Mouse (Mus musculus) limb, embryonic 11.5 days (tissue): Measurements from ENCODE around the gene Dppa3. TPM values are rescaled to one million over a fixed set of nuclear protein-coding genes. Genes with fewer than 3 reads are reported as not detected.

ENCODE experiments used
- ATAC-seq: fragments of 200-750 bp; cut with Nextera tagmentation; 2 replicates; pipeline ENCODE4 v1.8.0; 2017; ENCODE audit warnings: low read depth; ENCODE audit not compliant: insufficient number of reproducible peaks, low FRiP score, low TSS enrichment
- DNase-seq: peaks from one replicate; pipeline ENCODE4 v3.0.0-alpha.2; 2015; ENCODE audit warnings: low spot score
- H3K27ac ChIP-seq: fragments of 300-500 bp; sonication (generic); replicated peaks from 2 replicates; pipeline ENCODE4 v1.5.1; 2014; ENCODE audit warnings: low read depth, mild to moderate bottlenecking, low read length
- H3K27me3 ChIP-seq: fragments of 300-500 bp; sonication (generic); 2 replicates; pipeline ENCODE4 v1.6.1; 2014; ENCODE audit warnings: mild to moderate bottlenecking, low read length, mixed read lengths; ENCODE audit not compliant: control insufficient read depth, insufficient read depth
- H3K36me3 ChIP-seq: fragments of 300-500 bp; sonication (generic); 2 replicates; pipeline ENCODE4 v1.6.1; 2014; ENCODE audit warnings: mild to moderate bottlenecking, low read length, moderate library complexity, mixed read lengths; ENCODE audit not compliant: control insufficient read depth, insufficient read depth
- H3K4me1 ChIP-seq: fragments of 300-500 bp; sonication (generic); 2 replicates; pipeline ENCODE4 v1.6.1; 2014; ENCODE audit warnings: low read length, mixed read lengths; ENCODE audit not compliant: control insufficient read depth, insufficient read depth
- H3K4me2 ChIP-seq: fragments of 300-500 bp; sonication (generic); 2 replicates; pipeline ENCODE4 v1.6.1; 2014; ENCODE audit warnings: low read depth, mild to moderate bottlenecking, moderate library complexity; ENCODE audit not compliant: severe bottlenecking
- H3K4me3 ChIP-seq: fragments of 300-500 bp; sonication (generic); 2 replicates; pipeline ENCODE4 v1.5.1; 2014; ENCODE audit warnings: low read depth, low read length
- H3K9ac ChIP-seq: fragments of 300-500 bp; sonication (generic); 2 replicates; pipeline ENCODE4 v1.6.1; 2014; ENCODE audit warnings: mild to moderate bottlenecking, low read length
- H3K9me3 ChIP-seq: fragments of 300-500 bp; sonication (generic); 2 replicates; pipeline ENCODE4 v1.6.1; 2016; ENCODE audit warnings: low read length; ENCODE audit not compliant: control insufficient read depth
- WGBS: fragments of 180-500 bp; shearing (Covaris S2); extraction: QIAGEN DNeasy Blood & Tissue Kit; methylation state at CpG from one replicate; pipeline ENCODE4 v1.1.7; 2014; 5-methylcytosine and 5-hydroxymethylcytosine counted together
- polyA plus RNA-seq: library from polyadenylated mRNA; unstranded; fragments of >200 nt; fragmentation: Nextera tagmentation; extraction: Ambion mirVana; gene quantifications from 2 replicates; pipeline ENCODE4 v1.2.1, GENCODE M21; 2014

Dppa3 gene
- polyA plus RNA-seq, 1 experiment from 2014 or later: not detected

DNA sequence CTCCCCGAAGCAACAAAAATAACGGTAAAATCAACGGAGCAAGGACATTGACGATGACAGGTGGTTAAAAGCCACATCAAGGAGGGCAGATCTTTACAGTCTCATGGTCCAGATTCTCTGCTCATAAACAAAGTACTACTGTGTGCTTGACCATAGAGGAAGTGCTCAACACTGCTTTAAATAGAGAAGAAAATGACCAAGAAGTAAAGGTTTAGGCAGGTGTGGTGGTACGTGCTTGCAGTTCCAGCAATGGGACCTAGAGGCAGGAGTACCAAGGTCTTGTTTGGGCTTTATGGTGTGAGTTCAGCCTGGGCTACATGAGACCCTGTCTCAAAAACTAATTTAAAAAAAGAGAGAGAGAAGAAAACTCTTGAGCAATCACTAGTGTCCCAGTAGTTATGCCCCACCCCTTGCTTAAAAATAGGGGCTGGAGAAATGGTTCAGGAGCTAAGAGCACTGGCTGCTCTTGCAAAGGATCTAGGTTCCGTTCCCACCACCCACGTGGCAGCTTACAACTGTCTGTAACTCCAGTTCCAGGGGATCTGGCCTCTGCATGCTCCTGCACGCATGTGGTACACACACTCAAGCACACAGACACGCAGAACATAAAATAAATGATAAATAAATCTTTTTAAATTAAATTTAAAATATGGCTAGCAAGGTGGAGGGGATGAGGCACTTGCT is 27.0 kb upstream of the Dppa3 start:
- Histone ChIP-seq H3K27me3 (no peaks in the 10 kb centered on the region), H3K36me3 (no peaks in the 10 kb centered on the region), H3K4me2 (no peak overlapping the region), H3K9me3 (no peaks in the 10 kb centered on the region), H3K4me1 (no peaks in the 10 kb centered on the region), H3K4me3 (no peak overlapping the region), H3K9ac (no peak overlapping the region), H3K27ac (no peak overlapping the region)
- WGBS: 91% methylated on average over 9 of the region's 9 CpGs
- ATAC-seq (no peak), DNase-seq (no peak)

DNA sequence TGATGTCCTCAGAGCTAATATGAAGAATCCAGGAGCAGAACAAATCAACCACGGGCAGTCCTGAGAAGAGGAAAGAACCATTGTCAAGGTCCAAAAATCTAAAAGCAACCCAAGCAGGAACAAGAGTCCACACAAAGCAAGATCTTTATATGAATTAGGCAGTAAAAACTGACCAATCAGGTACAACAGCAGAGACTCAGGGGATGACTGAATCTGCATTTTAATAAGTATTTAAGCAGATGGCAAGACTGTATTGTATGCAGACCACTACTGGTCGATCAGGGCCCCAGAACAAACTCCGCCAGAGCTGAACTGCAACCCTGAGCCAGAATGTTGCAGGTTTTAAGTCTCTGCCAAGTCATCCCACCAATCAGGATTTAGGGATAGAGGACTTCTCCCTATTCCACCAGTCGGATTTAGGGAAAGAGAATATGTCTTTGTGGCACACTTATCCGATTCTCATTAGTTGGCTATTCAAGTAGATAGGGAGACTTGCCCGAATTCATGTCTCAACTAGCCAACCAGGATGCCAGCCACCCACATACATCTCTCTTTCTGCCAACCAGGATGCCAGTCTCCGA is 26.1 kb upstream of the Dppa3 start:
- H3K27ac ChIP-seq: no peak overlapping the region
- no peak overlapping the region for H3K9ac ChIP-seq
- no peaks in the 10 kb centered on the region for H3K4me1 ChIP-seq
- no peak overlapping the region for H3K4me3 ChIP-seq
- H3K9me3 ChIP-seq: no peaks in the 10 kb centered on the region
- 87% methylated on average over 7 of the region's 7 CpGs for WGBS
- no peak overlapping the region for H3K4me2 ChIP-seq
- ATAC-seq: no peak
- no peaks in the 10 kb centered on the region for H3K27me3 ChIP-seq
- no peak for DNase-seq
- H3K36me3 ChIP-seq: no peaks in the 10 kb centered on the region

DNA sequence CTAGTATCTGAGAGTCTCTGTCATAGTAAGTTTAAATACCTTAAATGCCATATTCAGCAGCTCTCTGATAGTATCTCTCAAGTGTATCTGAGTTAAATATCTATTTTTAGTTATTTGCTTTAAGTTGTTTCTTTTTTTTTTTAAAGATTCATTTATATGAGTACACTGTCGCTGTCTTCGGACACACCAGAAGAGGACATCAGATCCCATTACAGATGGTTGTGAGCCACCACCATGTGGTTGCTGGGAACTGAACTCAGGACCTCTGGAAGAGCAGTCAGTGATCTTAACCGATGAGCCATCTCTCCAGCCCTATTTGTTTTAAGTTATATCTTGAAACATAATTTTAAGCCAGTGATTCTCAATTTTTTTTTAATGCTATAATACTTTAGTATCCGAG is 25.2 kb upstream of the Dppa3 start:
- Histone ChIP-seq H3K27me3 (no peaks in the 10 kb centered on the region), H3K4me2 (no peak overlapping the region), H3K4me1 (no peaks in the 10 kb centered on the region), H3K9ac (no peak overlapping the region), H3K4me3 (no peak overlapping the region), H3K36me3 (no peaks in the 10 kb centered on the region), H3K27ac (no peak overlapping the region), H3K9me3 (no peaks in the 10 kb centered on the region)
- 87% methylated on average over 4 of the region's 4 CpGs for WGBS
- DNase-seq (no peak), ATAC-seq (no peak)

DNA sequence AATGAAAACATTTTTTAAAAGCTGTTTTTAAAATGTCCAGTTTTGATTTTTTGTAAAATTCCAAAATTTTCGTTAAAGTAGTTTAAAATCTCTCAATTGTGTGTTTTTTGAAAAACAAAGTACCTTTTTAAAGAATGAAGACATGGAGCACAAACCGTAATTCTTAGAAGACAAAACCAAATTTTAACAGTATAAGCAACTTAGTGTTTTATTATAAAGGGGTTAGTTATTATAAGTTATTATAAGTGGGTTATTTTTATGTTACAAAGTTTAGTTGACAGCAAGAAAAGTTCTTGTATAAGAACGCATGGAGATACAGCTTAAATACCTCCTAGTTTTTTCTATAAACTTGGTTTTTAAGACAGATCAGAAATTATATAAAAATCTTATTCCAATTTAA is 24.6 kb upstream of the Dppa3 start:
- H3K27me3 ChIP-seq: no peaks in the 10 kb centered on the region
- H3K36me3 ChIP-seq: no peaks in the 10 kb centered on the region
- H3K27ac ChIP-seq: no peak overlapping the region
- H3K9me3 ChIP-seq: no peaks in the 10 kb centered on the region
- H3K9ac ChIP-seq: no peak overlapping the region
- peak overlapping the region; percentile 50; the same call in 1 of the 2 replicates for H3K4me2 ChIP-seq
- ATAC-seq (no peak), DNase-seq (no peak)
- no peak overlapping the region; the same call in 1 of the 2 replicates for H3K4me3 ChIP-seq
- no peaks in the 10 kb centered on the region for H3K4me1 ChIP-seq
- 89% methylated on average over 3 of the region's 3 CpGs for WGBS

DNA sequence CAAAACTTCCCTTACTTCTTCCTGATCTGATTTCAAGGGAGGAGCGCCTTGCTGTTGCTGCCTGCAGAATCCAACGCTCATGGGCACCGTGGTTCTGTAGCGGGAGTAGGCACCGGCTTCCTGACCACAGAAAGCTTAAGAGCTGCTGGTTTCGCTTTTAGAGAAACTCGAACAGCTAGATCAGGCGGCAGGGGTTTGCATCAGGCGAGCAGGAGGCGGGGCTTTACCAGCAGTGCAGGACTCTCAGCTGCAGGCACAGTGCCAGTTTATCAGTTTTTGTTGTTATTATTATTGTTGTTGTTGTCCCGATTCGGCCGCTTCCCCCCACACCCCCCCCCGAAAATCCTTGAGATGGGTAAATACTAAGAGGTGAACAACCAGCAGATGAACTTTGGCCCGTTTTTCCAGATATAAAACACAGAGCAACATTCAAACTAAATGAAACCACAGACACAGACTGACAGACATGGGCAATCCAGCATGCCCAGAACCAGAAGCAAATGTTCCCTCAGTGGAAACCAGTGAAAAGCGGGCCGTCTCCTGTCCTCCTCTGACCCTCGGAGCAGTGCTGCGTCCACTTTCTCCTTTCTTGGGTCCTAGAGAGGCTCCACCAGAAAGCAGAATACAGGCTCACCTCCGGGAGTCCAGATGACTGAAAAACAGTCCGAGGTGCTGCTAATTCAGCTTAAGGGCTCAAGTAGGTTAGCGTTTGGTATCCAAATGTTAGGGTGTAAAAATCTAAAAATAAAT is 23.8 kb upstream of the Dppa3 start, which contains the start of gene Apobec1:
TSS of gene Apobec1 (minus strand) at position 203 of the 750 bp plus-strand sequence.
- peak; percentile 74 for DNase-seq
- Histone ChIP-seq H3K36me3 (no peaks in the 10 kb centered on the region), H3K9ac (peak within 1 kb of the TSS; percentile 48), H3K4me1 (no peaks in the 10 kb centered on the region), H3K27me3 (no peaks in the 10 kb centered on the region), H3K27ac (no peak within 1 kb of the TSS), H3K4me2 (peak within 1 kb of the TSS; percentile 50), H3K4me3 (peak within 1 kb of the TSS; percentile 29), H3K9me3 (no peaks in the 10 kb centered on the region)
- ATAC-seq: peak; percentile 61; the same call in 1 of the 2 replicates
- WGBS: 10% methylated on average over 22 of the region's 22 CpGs

DNA sequence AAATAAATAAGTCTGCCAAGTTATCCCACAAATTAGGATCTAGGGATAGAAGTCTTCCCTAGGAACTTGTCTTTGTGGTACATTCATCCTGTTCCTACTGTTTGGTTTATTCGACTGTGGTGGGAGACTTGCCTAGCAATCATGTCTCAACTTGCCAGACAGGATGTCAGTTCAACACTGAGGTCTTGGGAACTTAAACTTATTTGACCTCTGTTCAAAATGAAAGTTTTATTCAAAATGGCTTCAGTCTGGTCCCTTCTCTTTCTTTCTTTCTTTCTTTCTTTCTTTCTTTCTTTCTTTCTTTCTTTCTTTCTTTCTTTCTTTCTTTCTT is 23.3 kb upstream of the Dppa3 start:
- no peak for DNase-seq
- H3K4me2 ChIP-seq: peak overlapping the region; percentile 50; the same call in 1 of the 2 replicates

DNA sequence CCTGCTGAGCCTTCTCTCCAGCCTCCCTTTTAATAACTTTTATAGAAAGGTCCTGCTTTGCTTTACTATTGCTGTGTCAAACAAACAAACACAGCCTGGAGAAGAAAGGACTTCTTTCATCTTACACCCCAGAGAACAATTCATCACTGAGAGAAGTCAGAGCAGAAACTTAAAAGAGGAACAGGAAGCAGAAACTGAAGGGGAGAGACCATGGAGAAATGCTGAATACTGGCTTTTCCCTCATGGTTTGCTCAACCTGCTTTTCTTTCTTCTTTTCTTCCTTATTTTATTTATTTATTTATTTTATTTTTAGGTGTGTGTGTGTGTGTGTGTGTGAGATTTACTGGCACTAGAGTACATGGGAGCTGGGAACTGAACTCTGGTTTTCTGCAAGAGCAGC is 21.9 kb upstream of the Dppa3 start:
- Histone ChIP-seq H3K9ac (no peak overlapping the region), H3K27ac (no peak overlapping the region), H3K36me3 (no peaks in the 10 kb centered on the region), H3K4me1 (no peaks in the 10 kb centered on the region), H3K4me3 (no peak overlapping the region), H3K27me3 (no peaks in the 10 kb centered on the region), H3K9me3 (no peaks in the 10 kb centered on the region), H3K4me2 (no peak overlapping the region)
- DNase-seq (no peak), ATAC-seq (no peak)

More for the DNA sequence above, 23.3 kb upstream of the Dppa3 start:
- H3K9ac ChIP-seq: no peak overlapping the region
- 62% methylated on average over 1 of the region's 1 CpGs for WGBS
- H3K4me1 ChIP-seq: no peaks in the 10 kb centered on the region
- no peak overlapping the region; the same call in 1 of the 2 replicates for H3K4me3 ChIP-seq
- H3K27me3 ChIP-seq: no peaks in the 10 kb centered on the region
- H3K36me3 ChIP-seq: no peaks in the 10 kb centered on the region
- no peaks in the 10 kb centered on the region for H3K9me3 ChIP-seq
- ATAC-seq: no peak
- no peak overlapping the region for H3K27ac ChIP-seq

DNA sequence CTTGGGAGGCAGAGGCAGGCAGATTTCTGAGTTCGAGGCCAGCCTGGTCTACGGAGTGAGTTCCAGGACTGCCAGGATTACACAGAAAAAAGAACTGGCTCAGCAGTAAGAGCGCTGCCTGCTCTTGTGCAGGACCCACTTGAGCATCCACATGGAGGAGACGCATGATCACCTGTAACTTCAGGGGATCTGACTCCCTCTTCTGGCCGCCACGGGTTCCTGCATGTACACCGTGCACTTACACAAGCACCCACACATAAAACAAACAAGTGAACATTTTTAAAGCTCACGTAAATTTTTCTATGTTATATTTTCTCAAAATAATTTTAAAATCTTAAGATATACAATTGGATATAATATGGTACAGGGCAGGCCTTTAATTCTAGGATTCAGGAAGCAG is 20.7 kb upstream of the Dppa3 start:
- ATAC-seq (no peak), DNase-seq (no peak)
- Histone ChIP-seq H3K4me2 (no peak overlapping the region), H3K27ac (no peak overlapping the region), H3K4me1 (no peaks in the 10 kb centered on the region), H3K9me3 (no peaks in the 10 kb centered on the region), H3K36me3 (no peaks in the 10 kb centered on the region), H3K4me3 (no peak overlapping the region), H3K27me3 (no peaks in the 10 kb centered on the region), H3K9ac (no peak overlapping the region)
- WGBS: 90% methylated on average over 8 of the region's 8 CpGs
